Mouse (Mus musculus) kidney, embryonic 16.5 days (tissue): ENCODE measurements around the gene Egr4. TPM values are rescaled to one million over a fixed set of nuclear protein-coding genes. Genes with fewer than 3 reads are reported as not detected.

Source experiments
- ATAC-seq: fragments of 200-750 bp; cut with Nextera tagmentation; 2 replicates; pipeline ENCODE4 v1.8.0; 2017; ENCODE audit warnings: moderate TSS enrichment; ENCODE audit not compliant: low FRiP score, low TSS enrichment
- H3K27ac ChIP-seq: fragments of 300-500 bp; sonication (generic); 2 replicates; pipeline ENCODE4 v1.5.1; 2014; ENCODE audit warnings: low read length
- H3K27me3 ChIP-seq: fragments of 300-500 bp; sonication (generic); 2 replicates; pipeline ENCODE4 v1.6.1; 2014; ENCODE audit warnings: low read length, control low read depth, mixed read lengths; ENCODE audit not compliant: insufficient read depth
- H3K36me3 ChIP-seq: fragments of 300-500 bp; sonication (generic); 2 replicates; pipeline ENCODE4 v1.6.1; 2014; ENCODE audit warnings: low read length, control low read depth, mixed read lengths; ENCODE audit not compliant: insufficient read depth
- H3K4me1 ChIP-seq: fragments of 300-500 bp; sonication (generic); 2 replicates; pipeline ENCODE4 v1.6.1; 2014; ENCODE audit warnings: low read length, control low read depth, mixed read lengths; ENCODE audit not compliant: insufficient read depth
- H3K4me2 ChIP-seq: fragments of 300-500 bp; sonication (generic); replicated peaks from 2 replicates; pipeline ENCODE4 v1.6.1; 2014; ENCODE audit warnings: low read depth, low read length
- H3K4me3 ChIP-seq: fragments of 300-500 bp; sonication (generic); 2 replicates; pipeline ENCODE4 v1.5.1; 2014; ENCODE audit warnings: mild to moderate bottlenecking, low read length
- H3K9ac ChIP-seq: fragments of 300-500 bp; sonication (generic); replicated peaks from 2 replicates; pipeline ENCODE4 v1.6.1; 2014; ENCODE audit warnings: low read length
- H3K9me3 ChIP-seq: fragments of 300-500 bp; sonication (generic); 2 replicates; pipeline ENCODE4 v1.6.1; 2016; ENCODE audit warnings: low read length, control low read depth
- WGBS: fragments of 180-500 bp; shearing (Covaris S2); extraction: QIAGEN DNeasy Blood & Tissue Kit; methylation state at CpG from one replicate; pipeline ENCODE4 v1.1.7; 2014; 5-methylcytosine and 5-hydroxymethylcytosine counted together
- polyA plus RNA-seq: library from polyadenylated mRNA; unstranded; fragments of >200 nt; fragmentation: Nextera tagmentation; extraction: Ambion mirVana; gene quantifications from 2 replicates; pipeline ENCODE4 v1.2.1, GENCODE M21; 2015

Egr4 gene
- polyA plus RNA-seq, 1 experiment from 2014 or later: 0.07 TPM

- Histone ChIP-seq H3K27me3 (peaks cover 68% of the 10 kb centered on the region), H3K9ac (no peak overlapping the region), H3K4me3 (peak overlapping the region; percentile 52), H3K4me1 (peaks cover 24% of the 10 kb centered on the region), H3K9me3 (no peaks in the 10 kb centered on the region), H3K36me3 (no peaks in the 10 kb centered on the region), H3K27ac (no peak overlapping the region), H3K4me2 (peak overlapping the region; percentile 74)
- WGBS: under 1% methylated on average over 71 of the region's 90 CpGs
- peak; percentile 49 for ATAC-seq
These were observed 535 bp downstream of the Egr4 start for GRCm38 (mm10) chr6:85512577-85513530.

- Histone ChIP-seq H3K4me2 (peak overlapping the region; percentile 47), H3K4me3 (peak overlapping the region; percentile 52), H3K9ac (no peak overlapping the region), H3K27ac (no peak overlapping the region), H3K4me1 (peaks cover 24% of the 10 kb centered on the region), H3K27me3 (peaks cover 68% of the 10 kb centered on the region), H3K9me3 (no peaks in the 10 kb centered on the region), H3K36me3 (no peaks in the 10 kb centered on the region)
- no peak for ATAC-seq
- under 1% methylated on average over 36 of the region's 36 CpGs for WGBS
These were observed 1.3 kb downstream of the Egr4 start for GRCm38 (mm10) chr6:85512056-85512440.

DNA sequence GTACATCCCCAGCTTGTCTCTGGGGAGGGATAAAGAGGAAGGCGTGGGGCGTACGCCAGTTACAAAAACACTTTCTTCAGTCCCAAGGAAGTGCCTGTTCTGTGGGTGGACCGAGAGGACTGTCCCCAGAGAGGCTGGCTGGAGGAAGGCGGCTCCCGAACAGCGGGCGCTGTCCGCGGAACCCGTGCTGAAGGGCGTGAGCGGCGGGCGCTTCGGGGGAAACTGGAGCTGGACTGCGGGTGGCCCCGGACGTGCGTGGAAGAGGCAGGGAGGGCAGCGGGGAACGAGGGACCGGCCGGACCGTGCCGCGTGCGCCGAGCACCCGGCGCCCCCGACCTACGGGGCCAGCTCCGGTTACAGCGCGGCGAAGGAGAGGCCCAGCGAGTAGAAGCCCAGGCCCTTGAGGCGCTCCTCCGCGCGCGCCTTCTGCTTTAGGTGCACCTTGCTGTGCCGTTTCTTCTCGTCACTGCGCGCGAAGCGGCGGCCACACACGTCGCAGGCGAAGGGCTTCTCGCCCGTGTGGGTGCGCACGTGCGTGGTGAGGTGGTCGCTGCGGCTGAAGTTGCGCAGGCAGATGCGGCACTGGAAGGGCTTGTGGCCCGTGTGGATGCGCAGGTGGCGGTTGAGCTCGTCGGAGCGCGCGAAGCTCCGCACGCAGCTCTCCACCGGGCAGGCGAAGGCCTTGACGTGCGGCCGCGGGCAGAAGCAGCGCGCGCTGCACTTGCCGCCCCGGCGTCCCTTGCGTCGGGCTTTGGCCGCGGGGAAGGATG lies 1.9 kb downstream of the Egr4 start:
- H3K27me3 ChIP-seq: peaks cover 65% of the 10 kb centered on the region
- WGBS: under 1% methylated on average over 75 of the region's 88 CpGs
- peak; percentile 16; the same call in 1 of the 2 replicates for ATAC-seq

DNA sequence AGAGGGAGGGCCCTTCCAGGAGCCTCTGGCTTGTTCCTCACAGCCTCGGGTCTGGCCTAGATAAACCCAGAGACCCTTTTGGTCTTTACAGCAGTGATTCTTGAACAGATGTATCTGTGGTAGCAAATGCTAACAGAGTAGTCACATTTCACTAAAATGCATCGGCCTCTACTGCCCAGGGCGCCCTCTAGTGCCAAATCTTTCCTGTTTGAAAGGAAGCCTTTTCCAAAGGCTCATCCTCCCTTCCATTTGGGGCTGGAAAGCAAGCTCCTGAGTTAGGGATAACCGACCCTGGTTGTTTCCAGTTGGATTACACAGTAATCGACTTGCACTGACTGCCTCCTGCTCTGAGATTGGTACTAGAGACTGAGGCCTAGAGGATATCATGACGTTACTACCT lies 2.9 kb downstream of the Egr4 start:
- ATAC-seq: no peak
- Histone ChIP-seq H3K4me2 (no peak overlapping the region), H3K27me3 (peaks cover 57% of the 10 kb centered on the region), H3K9ac (no peak overlapping the region), H3K4me3 (no peak overlapping the region), H3K36me3 (no peaks in the 10 kb centered on the region), H3K9me3 (no peaks in the 10 kb centered on the region), H3K27ac (no peak overlapping the region), H3K4me1 (peaks cover 24% of the 10 kb centered on the region)
- 2% methylated on average over 6 of the region's 6 CpGs for WGBS

More for the DNA sequence above, 1.9 kb downstream of the Egr4 start:
- Histone ChIP-seq H3K27ac (no peak overlapping the region), H3K9ac (no peak overlapping the region), H3K4me3 (peak overlapping the region; percentile 52), H3K9me3 (no peaks in the 10 kb centered on the region), H3K4me1 (peaks cover 24% of the 10 kb centered on the region), H3K36me3 (no peaks in the 10 kb centered on the region), H3K4me2 (peak overlapping the region; percentile 47)

- no peaks in the 10 kb centered on the region for H3K9me3 ChIP-seq
- no peaks in the 10 kb centered on the region for H3K36me3 ChIP-seq
- H3K4me3 ChIP-seq: no peak overlapping the region
- ATAC-seq: no peak
- H3K27me3 ChIP-seq: peaks cover 49% of the 10 kb centered on the region
- H3K27ac ChIP-seq: no peak overlapping the region
- 54% methylated on average over 5 of the region's 5 CpGs for WGBS
- H3K4me1 ChIP-seq: peaks cover 19% of the 10 kb centered on the region
- H3K4me2 ChIP-seq: no peak overlapping the region
- H3K9ac ChIP-seq: no peak overlapping the region
These were observed 4.8 kb downstream of the Egr4 start for GRCm38 (mm10) chr6:85508602-85509001.

DNA sequence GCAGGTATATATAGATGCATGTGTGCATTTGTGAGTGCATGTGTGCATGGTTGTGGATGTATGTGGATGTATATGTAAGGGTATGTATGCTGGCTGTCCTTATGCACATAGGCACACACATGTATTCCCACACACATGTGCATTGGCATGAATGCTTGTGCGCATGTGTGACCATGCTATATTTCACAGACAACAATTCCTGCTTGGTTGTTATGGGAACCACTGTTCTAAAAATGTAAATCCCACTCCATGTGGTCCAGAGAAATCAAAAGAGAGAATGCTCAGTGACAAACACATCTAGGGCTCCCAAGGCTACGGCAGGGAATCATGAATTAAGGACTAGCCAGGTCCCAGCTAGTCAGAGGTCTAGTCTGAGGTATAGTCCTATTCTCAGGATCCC lies 8.5 kb downstream of the Egr4 start:
- Histone ChIP-seq H3K36me3 (no peaks in the 10 kb centered on the region), H3K9ac (no peak overlapping the region), H3K27ac (no peak overlapping the region), H3K27me3 (peaks cover 22% of the 10 kb centered on the region), H3K9me3 (no peaks in the 10 kb centered on the region), H3K4me2 (no peak overlapping the region), H3K4me3 (no peak overlapping the region), H3K4me1 (peaks cover 14% of the 10 kb centered on the region)
- no peak for ATAC-seq
- WGBS: 87% methylated on average over 2 of the region's 2 CpGs

DNA sequence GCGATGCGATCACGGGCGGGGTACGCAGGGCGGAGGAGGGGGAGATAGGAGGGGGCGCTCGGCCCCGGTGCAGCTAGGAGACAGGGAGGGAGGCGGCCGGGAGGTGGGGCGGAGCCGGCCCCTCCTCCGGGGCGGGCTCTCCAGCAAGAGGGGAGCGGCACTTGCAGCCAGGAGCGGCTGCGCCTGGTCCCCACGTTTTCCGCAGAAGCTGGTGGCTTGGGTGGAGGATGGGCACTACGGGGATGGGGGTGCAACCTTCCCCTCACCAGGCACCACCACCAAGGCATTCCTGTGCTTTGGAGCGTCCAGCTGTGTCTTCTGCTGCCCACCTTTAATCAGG lies 10.5 kb downstream of the Egr4 start, which contains the start of gene Fbxo41:
Fbxo41 (minus strand) TSS at position 84 of the 340 bp plus-strand sequence.
- H3K9ac ChIP-seq: peak within 1 kb of the TSS; percentile 70
- WGBS: 1% methylated on average over 18 of the region's 22 CpGs
- ATAC-seq: peak; percentile 72
- peaks cover 20% of the 10 kb centered on the region for H3K27me3 ChIP-seq
- no peaks in the 10 kb centered on the region for H3K36me3 ChIP-seq
- no peak within 1 kb of the TSS for H3K27ac ChIP-seq
- peak within 1 kb of the TSS; percentile 98 for H3K4me2 ChIP-seq
- H3K4me3 ChIP-seq: peak within 1 kb of the TSS; percentile 75
- peaks cover 14% of the 10 kb centered on the region for H3K4me1 ChIP-seq
- no peaks in the 10 kb centered on the region for H3K9me3 ChIP-seq

- H3K27me3 ChIP-seq: peaks cover 20% of the 10 kb centered on the region
- peak overlapping the region; percentile 98 for H3K4me2 ChIP-seq
- H3K9ac ChIP-seq: peak overlapping the region; percentile 70
- no peak overlapping the region for H3K27ac ChIP-seq
- no peaks in the 10 kb centered on the region for H3K9me3 ChIP-seq
- peak; percentile 80 for ATAC-seq
- H3K36me3 ChIP-seq: no peaks in the 10 kb centered on the region
- 1% methylated on average over 34 of the region's 37 CpGs for WGBS
- H3K4me1 ChIP-seq: peaks cover 14% of the 10 kb centered on the region
- peak overlapping the region; percentile 75 for H3K4me3 ChIP-seq
These were observed 11.1 kb downstream of the Egr4 start for GRCm38 (mm10) chr6:85502103-85502910.

- H3K4me3 ChIP-seq: peak overlapping the region; percentile 75
- peaks cover 20% of the 10 kb centered on the region for H3K27me3 ChIP-seq
- no peaks in the 10 kb centered on the region for H3K9me3 ChIP-seq
- no peak overlapping the region for H3K27ac ChIP-seq
- H3K36me3 ChIP-seq: no peaks in the 10 kb centered on the region
- no peak; the same call in 1 of the 2 replicates for ATAC-seq
- no peak overlapping the region for H3K9ac ChIP-seq
- peak overlapping the region; percentile 98 for H3K4me2 ChIP-seq
- 7% methylated on average over 6 of the region's 6 CpGs for WGBS
- H3K4me1 ChIP-seq: peaks cover 14% of the 10 kb centered on the region
These were observed 11.8 kb downstream of the Egr4 start for GRCm38 (mm10) chr6:85501571-85502102.
